Mouse (Mus musculus) macrophage (primary cell): ENCODE measurements around the gene Hivep1. TPM values are rescaled to one million over a fixed set of nuclear protein-coding genes. Genes with fewer than 3 reads are reported as not detected.

Experiments
- H3K27ac ChIP-seq: fragments of 350-480 bp; formaldehyde crosslinking; 2 replicates; pipeline ENCODE4 v1.9.0; 2021
- H3K36me3 ChIP-seq: fragments of 350-480 bp; formaldehyde crosslinking; 2 replicates; pipeline ENCODE4 v1.9.0; 2021; ENCODE audit errors: inconsistent target
- H3K4me3 ChIP-seq: fragments of 350-480 bp; formaldehyde crosslinking; 2 replicates; pipeline ENCODE4 v1.9.0; 2021; ENCODE audit errors: inconsistent target
- H3K79me2 ChIP-seq: fragments of 350-480 bp; formaldehyde crosslinking; 2 replicates; pipeline ENCODE4 v1.9.0; 2021; ENCODE audit errors: inconsistent target
- WGBS: methylation state at CpG from one replicate; pipeline ENCODE4 v1.1.7; 2026; ENCODE audit warnings: inconsistent platforms; ENCODE audit not compliant: missing documents; 5-methylcytosine and 5-hydroxymethylcytosine counted together
- polyA plus RNA-seq: library from polyadenylated mRNA; stranded (reverse); fragments of 250-400 nt; gene quantifications from 3 replicates; pipeline ENCODE4 v1.2.4, GENCODE M21; 2018; ENCODE audit warnings: inconsistent platforms

Gene Hivep1
- polyA plus RNA-seq, 1 experiment from 2014 or later = 16.9 TPM

DNA sequence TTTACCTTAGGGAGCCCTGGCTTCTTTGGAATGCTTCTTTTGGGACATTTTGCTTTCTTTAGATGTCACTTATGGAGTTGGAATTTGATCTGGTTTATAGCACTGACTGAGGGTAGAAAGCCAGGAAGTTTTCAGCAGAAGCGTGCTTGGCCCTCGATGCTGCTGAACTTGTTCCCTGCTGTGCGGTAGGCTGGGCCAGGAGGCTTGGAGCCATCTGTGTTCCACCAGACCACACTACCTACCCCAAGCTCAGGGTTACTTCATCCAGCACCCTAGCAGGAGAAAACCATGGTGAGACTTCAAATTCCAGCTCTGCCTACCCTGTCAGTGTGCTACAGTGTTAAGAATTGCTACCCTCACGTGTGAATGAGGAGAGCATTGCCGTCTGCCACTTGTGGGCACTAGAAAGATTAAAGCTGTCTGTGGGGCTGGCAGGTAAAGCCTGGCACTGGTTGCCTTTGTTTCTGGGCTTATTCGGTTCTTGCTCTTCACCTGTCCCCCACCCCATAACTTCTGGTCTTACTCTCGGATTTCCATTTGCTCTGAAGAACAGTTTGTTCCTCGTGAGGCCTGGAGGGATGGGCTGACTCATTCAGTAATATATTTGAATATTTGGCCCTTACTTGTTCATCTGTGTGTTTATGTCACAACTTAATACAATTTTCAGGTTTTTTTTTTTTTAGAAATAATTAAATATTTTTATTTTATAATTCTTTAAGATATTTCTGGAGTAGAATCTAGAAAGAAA is 40.7 kb downstream of the Hivep1 start:
- WGBS = 56% methylated on average over 8 of the region's 8 CpGs
- Histone ChIP-seq H3K36me3 (no peaks in the 10 kb centered on the region), H3K4me3 (no peak overlapping the region), H3K27ac (no peak overlapping the region), H3K79me2 (peaks cover 7% of the 10 kb centered on the region; the same call in 1 of the 2 replicates)

DNA sequence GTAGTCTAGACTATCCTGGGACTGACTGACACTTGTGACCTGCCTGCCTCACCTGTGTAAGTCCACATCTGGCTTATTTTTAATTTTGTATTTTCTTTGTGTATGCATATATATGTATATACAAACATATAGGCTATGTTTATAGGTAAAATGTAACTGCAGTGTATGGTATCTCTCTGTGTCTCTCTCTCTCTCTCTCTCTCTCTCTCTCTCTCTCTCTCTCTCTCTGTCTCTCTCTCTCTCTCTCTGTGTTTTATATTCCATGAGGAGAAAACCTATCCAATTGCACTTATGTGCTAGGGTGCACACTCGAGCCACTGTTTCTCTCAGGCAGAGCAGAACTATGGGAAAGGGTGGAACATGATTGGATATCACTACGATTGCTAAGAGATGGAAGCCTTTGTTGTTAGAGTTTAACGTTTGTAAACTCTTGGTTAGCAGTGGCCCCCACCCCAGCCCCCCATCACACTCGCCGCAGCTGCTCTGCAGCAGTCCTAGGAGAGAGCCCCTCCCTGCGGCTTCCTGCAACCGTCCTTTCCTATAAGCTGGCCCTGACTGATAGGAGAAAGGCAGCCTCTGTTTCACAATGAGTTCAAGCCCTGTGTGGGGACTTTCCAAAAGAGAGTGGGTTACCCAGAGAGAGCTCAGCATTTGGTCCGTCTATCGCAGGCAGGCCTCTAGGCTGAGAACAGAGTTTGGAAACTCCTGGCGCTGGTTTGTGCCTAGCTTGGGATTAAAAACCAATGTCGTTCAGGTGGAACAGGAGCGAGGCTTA is 41.6 kb downstream of the Hivep1 start:
- WGBS = 42% methylated on average over 12 of the region's 12 CpGs
- Histone ChIP-seq H3K4me3 (no peak overlapping the region), H3K27ac (no peak overlapping the region), H3K36me3 (no peaks in the 10 kb centered on the region), H3K79me2 (peaks cover 12% of the 10 kb centered on the region; the same call in 1 of the 2 replicates)

DNA sequence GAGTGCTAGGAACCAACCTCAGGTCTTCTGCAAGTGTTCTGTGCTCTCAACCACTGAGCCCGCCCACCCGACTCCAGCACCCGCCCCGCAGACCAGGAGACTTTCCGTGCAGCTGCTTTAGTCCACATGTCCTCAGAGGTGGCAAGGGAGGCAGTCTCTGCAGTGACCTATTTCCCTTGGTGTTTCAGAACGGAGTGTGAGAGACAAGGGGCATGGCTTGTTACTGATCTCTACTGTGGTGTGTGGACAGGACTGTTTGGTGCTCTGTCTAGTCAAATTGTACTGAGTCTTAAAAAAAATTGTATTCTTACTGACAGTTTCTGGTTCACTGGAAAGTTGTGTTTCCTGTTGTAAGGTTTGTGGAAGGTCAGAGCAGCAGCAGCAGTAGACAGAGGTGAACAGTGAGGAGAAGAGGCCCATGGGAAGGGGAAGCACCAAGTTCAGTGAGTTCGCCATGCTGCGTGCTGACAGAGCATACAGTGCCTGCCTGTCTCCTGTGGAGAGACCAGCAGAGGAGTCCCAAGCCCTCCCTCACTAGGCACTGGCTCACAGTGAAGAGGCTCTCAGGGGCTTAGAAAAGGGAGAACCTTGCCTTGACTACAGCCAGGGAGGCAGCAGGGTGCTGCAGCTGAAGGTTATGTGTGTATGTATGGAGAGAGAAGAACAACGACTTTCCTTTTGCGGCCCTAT is 44.1 kb downstream of the Hivep1 start:
- peaks cover 12% of the 10 kb centered on the region; the same call in 1 of the 2 replicates for H3K79me2 ChIP-seq
- no peak overlapping the region for H3K27ac ChIP-seq
- H3K4me3 ChIP-seq = no peak overlapping the region
- WGBS = 19% methylated on average over 10 of the region's 10 CpGs
- no peaks in the 10 kb centered on the region for H3K36me3 ChIP-seq

DNA sequence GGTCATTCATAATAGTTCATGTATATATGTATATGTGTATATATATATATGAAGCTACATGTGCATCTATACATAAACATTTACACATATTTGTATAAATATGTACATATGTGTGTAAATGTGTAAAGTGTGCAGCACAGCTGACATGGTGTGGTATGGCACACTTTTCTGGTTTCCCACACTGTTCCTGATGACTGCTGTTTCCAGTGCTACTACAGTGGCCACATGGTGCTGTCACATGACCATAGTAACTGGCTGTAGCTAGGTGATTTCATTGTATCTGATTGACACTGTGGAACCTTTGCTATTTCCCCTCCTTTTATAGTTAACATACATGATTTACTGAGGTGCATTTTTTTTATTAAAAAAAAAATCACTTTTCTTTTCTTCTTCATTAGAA is 45.3 kb downstream of the Hivep1 start:
- Histone ChIP-seq H3K79me2 (peaks cover 19% of the 10 kb centered on the region; the same call in 1 of the 2 replicates), H3K27ac (no peak overlapping the region), H3K36me3 (no peaks in the 10 kb centered on the region), H3K4me3 (no peak overlapping the region)

DNA sequence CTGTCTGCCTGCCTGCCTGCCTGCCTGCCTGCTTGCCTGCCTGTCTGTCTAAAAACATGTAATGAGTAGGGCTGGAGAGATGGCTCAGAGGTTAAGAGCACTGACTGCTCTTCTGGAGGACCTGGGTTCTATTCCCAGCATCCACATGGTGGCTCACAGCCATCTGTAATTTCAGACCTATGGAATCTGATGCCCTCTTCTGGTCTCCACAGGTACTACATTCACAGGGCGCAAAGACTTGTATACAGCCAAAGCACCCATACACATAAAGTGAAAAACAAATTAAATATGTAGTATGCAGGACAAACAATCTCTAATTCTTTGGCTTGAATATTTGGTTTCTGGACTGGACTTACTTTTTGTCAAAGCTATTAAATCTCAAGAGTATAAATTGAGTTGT is 46.7 kb downstream of the Hivep1 start:
- Histone ChIP-seq H3K79me2 (peaks cover 14% of the 10 kb centered on the region; the same call in 1 of the 2 replicates), H3K36me3 (no peaks in the 10 kb centered on the region), H3K4me3 (no peak overlapping the region), H3K27ac (no peak overlapping the region)
- 100% methylated on average over 1 of the region's 1 CpGs for WGBS

DNA sequence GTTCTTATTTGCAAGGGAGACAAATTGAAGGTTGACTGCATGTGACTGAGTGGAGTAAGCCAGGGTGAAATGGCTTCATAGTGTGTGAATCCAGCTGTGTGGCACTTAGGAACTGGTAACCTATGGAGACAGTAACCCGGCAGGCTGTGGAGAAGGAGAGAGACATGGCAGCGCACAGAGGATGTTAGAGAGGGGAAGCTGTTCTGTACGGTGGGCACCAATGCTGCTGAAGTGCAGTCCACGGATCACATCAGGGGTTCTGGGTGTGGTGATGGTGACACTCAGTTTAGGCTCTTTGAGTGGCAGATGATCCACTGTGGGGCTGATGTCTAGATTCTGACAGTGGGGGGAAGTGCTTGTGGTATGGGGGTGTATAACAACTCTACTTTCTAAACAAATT is 47.7 kb downstream of the Hivep1 start:
- H3K27ac ChIP-seq = no peak overlapping the region
- H3K4me3 ChIP-seq = no peak overlapping the region
- H3K36me3 ChIP-seq = no peaks in the 10 kb centered on the region
- peaks cover 18% of the 10 kb centered on the region; the same call in 1 of the 2 replicates for H3K79me2 ChIP-seq
- WGBS = 87% methylated on average over 3 of the region's 4 CpGs

DNA sequence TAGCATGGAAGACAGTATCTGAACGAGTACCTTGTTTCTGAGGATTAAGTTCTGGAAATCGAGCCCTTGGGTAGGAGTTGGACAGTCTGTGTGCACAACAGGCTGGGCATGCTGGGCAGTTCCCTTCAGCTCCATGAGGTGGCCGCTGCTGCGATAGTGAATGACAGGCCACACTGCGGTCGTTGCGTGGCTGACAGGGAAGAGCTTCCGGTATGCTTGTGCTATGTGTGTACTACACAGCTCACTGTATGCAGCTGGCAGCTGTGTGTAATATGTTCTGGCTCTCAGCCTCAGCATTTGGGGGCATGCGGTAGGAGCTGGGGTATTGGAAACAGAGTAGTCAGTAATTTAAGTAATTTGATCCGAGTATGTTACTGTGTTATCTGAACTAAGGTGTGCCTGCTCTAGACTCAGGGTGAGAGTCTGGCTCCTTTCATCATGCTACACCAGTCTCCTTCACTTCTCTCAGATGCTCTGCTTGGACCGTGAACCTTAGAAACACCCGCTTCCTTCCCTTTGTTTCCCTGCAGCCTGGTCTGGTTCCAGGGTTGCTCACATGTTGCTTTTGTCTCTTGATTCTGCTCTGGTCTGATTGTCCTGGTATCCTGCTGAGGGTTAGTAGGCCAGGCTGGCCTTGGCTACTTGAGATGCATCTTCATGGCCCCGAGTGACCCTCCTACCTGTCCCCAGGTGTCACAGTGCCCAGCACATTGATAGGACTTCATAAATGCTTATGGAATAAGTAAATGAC is 49.8 kb downstream of the Hivep1 start:
- Histone ChIP-seq H3K27ac (no peak overlapping the region), H3K4me3 (no peak overlapping the region), H3K36me3 (no peaks in the 10 kb centered on the region), H3K79me2 (peaks cover 27% of the 10 kb centered on the region; the same call in 1 of the 2 replicates)
- WGBS = 23% methylated on average over 13 of the region's 13 CpGs

DNA sequence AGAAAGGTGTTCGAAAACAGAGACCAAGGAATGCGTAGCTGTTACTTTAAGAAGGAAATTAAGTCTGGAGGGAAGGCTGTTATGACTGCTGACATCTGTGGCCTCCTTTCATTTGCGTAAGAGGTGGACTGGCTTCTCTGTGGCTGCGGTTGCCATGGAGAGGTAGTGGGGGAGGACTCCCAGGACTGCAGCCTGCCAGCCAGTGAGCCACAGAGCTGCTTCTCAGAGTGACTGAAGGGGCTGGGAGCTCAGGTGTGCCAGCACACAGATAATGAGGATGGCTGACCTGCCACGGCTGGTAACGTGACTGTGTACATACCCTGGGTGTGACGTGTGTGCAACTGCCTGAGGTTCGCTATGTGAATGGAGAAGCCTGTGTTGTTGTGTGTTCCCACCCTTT is 51.2 kb downstream of the Hivep1 start:
- Histone ChIP-seq H3K79me2 (peaks cover 21% of the 10 kb centered on the region; the same call in 1 of the 2 replicates), H3K27ac (0 out of 2 replicates have a peak overlapping the region, but pooled peaks have one; percentile 15), H3K36me3 (no peaks in the 10 kb centered on the region), H3K4me3 (peak overlapping the region; percentile 53)
- WGBS = 6% methylated on average over 8 of the region's 8 CpGs

DNA sequence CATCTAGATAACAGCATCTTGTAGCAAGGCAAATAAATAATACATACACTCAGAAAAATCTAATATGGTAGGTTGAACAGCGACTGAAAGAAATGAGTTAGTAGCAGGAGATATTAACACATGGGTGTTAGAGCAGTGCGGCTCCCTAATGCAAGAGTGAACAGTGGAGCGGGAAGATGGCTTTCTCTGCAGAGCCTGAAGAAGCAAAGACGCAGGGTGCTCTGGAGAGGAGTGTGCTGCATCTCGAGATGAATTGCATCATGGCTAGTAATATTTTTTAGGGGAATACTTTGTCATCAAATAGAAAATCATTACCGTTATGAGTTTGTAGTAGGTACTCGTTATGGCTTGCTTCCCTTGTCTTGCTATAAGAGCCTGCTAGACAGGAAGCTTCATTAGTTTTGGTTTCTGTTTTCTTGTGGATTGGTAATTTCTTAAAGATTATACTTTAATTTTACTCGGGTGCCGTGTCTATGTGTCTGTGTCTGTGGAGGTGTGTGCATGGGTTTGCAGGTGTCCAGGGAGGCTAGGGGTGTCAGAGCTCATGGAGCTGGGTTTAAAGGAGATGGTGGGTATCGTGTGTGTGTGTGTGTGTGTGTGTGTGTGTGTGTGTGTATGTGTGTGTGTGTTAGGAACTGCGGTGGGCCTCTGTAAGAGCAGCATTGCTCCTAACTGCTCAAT is 51.8 kb downstream of the Hivep1 start:
- peaks cover 20% of the 10 kb centered on the region; the same call in 1 of the 2 replicates for H3K79me2 ChIP-seq
- H3K27ac ChIP-seq = 0 out of 2 replicates have a peak overlapping the region, but pooled peaks have one; percentile 15
- WGBS = 3% methylated on average over 11 of the region's 11 CpGs
- no peaks in the 10 kb centered on the region for H3K36me3 ChIP-seq
- peak overlapping the region; percentile 53 for H3K4me3 ChIP-seq

DNA sequence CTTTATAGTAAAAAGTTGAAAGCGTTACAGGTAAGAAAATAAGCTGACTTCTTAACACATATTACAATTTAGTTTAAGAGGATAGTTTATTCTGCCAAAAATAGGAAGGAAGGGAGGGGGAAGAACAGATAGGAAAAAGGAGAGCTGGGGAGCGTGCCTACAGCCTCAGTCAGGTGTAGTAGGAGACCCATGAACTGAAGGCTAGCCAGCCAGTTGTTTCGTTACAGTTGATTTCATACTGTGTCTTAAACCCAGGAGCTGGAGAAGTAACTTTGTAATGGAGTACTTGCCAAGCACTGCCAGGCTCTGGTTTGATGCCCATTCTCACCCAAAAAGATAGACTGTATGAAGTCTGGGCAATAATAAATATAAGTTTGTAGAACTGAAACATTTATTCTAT is 52.5 kb downstream of the Hivep1 start:
- Histone ChIP-seq H3K36me3 (no peaks in the 10 kb centered on the region), H3K4me3 (no peak overlapping the region), H3K27ac (no peak overlapping the region), H3K79me2 (peaks cover 20% of the 10 kb centered on the region; the same call in 1 of the 2 replicates)
- WGBS = 69% methylated on average over 3 of the region's 3 CpGs

DNA sequence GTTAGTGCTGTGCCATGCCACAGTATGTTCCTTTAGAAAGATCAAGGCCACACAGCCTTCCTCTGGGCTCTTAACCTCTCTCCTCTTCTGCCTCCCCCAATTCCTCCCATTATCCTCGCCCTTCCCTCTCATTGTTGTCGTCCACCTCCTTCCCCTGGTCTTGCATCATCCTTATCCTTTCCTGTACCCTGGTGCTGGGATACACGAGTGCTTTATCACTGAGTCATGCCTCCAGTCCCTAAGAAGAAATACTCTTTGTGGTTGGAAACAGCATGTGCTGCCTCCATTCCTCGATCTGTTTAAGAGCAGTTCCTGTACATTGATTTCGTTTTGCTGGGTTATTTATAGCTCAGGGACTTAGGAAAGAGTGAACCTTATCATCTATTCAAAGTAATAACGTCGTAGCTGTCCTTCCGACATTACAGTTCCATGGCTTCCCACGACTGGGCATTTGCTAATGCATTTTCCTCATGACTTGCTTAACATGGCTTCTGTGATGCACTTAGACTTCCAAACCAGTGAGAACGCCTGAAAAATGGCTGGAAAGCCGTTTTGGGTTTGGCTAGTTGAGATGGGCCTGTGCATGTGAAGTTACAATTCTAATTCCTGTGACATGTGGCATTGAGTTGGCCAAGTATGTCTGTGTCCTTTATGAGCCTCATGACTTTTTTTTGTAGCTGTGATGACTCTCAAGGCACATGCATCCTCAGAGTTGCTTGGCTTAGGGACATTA is 56.8 kb downstream of the Hivep1 start:
- no peak overlapping the region for H3K4me3 ChIP-seq
- no peak overlapping the region for H3K27ac ChIP-seq
- peaks cover 13% of the 10 kb centered on the region; the same call in 1 of the 2 replicates for H3K79me2 ChIP-seq
- no peaks in the 10 kb centered on the region for H3K36me3 ChIP-seq
- WGBS = 45% methylated on average over 11 of the region's 11 CpGs

DNA sequence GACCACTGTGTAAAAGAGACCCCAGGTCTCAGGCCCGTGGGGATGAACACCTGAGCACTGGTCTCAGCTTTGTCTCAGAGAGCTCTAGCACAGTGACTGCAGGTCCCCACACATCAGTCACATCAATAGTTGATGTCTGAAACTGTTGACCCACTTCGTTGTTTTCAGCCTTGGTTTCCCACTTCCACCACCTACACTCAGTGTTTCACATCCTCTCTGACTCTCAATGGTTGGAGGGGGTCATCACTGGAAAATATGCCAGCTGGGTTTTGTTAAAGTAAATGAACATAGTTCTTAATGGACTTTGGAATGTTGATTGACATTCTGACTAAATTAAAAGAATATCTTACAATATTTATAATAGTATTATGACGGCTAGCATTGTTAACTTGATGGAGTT is 58.6 kb downstream of the Hivep1 start:
- WGBS = 83% methylated on average over 3 of the region's 3 CpGs
- Histone ChIP-seq H3K79me2 (peaks cover under 1% of the 10 kb centered on the region; the same call in 1 of the 2 replicates), H3K4me3 (no peak overlapping the region), H3K27ac (no peak overlapping the region), H3K36me3 (no peaks in the 10 kb centered on the region)

DNA sequence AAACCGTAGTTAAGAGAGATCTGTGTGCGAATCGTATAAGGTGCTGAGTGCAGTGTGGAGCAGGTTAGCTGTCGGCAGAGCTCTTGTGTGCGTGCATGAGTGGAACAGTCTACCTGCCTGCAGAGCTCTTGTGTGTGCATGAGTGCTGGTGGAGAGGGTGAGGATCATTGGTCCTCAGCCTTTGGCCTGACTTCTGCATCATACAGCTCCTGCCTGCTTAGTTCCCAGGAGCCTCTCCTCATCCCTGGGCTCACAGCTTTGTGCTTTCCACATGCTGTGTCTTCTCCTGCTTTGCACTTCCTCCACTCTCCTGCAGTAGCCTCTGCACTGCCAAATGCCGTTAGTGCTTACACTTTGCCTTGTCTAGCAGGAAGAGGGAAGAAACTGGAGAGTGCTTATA is 60.2 kb downstream of the Hivep1 start:
- H3K79me2 ChIP-seq = no peaks in the 10 kb centered on the region; the same call in 1 of the 2 replicates
- 84% methylated on average over 6 of the region's 6 CpGs for WGBS
- no peak overlapping the region for H3K4me3 ChIP-seq
- no peaks in the 10 kb centered on the region for H3K36me3 ChIP-seq
- H3K27ac ChIP-seq = no peak overlapping the region
